Mouse (Mus musculus): ENCODE measurements around the gene Rnf123. TPM values are rescaled to one million over a fixed set of nuclear protein-coding genes. Genes with fewer than 3 reads are reported as not detected.

Gene Rnf123
- polyA plus RNA-seq, 2 experiments: 88.2 to 146 TPM

DNA sequence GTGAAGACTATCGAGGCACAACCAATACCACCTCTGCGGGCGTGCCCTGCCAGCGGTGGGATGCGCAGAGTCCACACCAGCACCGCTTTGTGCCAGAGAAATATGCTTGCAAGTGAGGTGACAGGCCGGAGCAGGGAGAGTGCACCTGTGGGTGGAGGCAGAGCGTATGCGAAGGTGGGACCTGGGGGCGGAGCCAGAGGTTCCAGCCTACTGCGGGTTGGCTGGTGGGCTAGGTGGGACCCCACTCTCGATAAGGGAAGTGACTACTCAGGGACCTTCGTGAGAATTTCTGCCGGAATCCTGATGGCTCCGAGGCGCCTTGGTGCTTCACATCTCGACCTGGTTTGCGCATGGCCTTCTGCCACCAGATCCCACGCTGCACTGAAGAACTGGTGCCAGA lies 597 bp downstream of the Rnf123 start:
- peak overlapping the region; percentile 96 for H3K4me2 ChIP-seq (ENCODE audit: low read depth)
- H3K27ac ChIP-seq: peak overlapping the region; percentile 100
- H3K9ac ChIP-seq (replicated peaks): peak overlapping the region; percentile 65
- DNase-seq (ENCODE audit: low read depth in 3 of 3, low spot score in 3 of 3) (no peak), ATAC-seq (ENCODE audit: insufficient read depth) (no peak)
- H3K4me3 ChIP-seq (ENCODE audit: insufficient read depth in 1 of 2, low read depth in 2 of 2, low read length in 2 of 2): peak overlapping the region; percentile 6 to 36
- peaks cover 52 to 76% of the 10 kb centered on the region in 2 experiments for H3K4me1 ChIP-seq (replicated peaks; ENCODE audit: control insufficient read depth in 2 of 2, insufficient read depth in 2 of 2, low read length in 1 of 2)
- peaks cover 42% of the 10 kb centered on the region for H3K36me3 ChIP-seq (replicated peaks; ENCODE audit: control insufficient read depth, insufficient read depth, low read depth)
- WGBS (ENCODE audit: insufficient replicate concordance): 11% methylated on average over 19 of the region's 19 CpGs
- H3K27me3 ChIP-seq (ENCODE audit: control insufficient read depth, insufficient read depth, low read length): no peaks in the 10 kb centered on the region
- TF ChIP-seq EP300 (IDR thresholded peaks at IDR 0.05; ENCODE audit: low read depth) (no peak), CTCF (IDR thresholded peaks at IDR 0.05; ENCODE audit: low read depth) (0 out of 2 replicates have a peak, but pooled peaks have one; percentile 12)
- no peaks in the 10 kb centered on the region for H3K9me3 ChIP-seq (ENCODE audit: control insufficient read depth, low read length)

DNA sequence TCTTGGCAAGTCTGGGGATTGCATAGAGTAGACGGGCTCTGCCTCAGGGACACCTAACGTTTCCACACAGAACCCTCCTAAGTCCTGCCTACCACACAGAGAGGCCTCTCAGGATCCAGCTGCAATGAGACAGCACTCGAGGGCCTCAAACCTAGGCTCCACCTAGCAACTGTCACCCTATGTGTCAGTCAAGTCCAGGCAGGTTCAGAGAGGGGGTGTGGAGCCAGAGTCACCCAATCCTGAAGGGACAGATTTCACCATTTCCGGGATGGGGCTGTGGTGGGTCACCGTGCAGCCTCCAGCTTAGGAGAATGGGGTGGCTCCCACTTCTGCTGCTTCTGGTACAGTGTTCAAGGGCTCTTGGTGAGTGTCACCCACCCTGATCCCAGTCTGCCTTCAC lies 3.0 kb downstream of the Rnf123 start, which contains the start of gene Mst1:
Gene Mst1, plus strand, starts transcription at position 269 of the 400 bp plus-strand sequence.
- Histone ChIP-seq H3K27ac (peak within 1 kb of the TSS; percentile 100), H3K27me3 (ENCODE audit: control insufficient read depth, insufficient read depth, low read length) (no peaks in the 10 kb centered on the region), H3K4me3 (ENCODE audit: insufficient read depth in 1 of 2, low read depth in 2 of 2, low read length in 2 of 2) (peak within 1 kb of the TSS; percentile 96 to 97), H3K9me3 (ENCODE audit: control insufficient read depth, low read length) (no peaks in the 10 kb centered on the region), H3K36me3 (replicated peaks; ENCODE audit: control insufficient read depth, insufficient read depth, low read depth) (peaks cover 37% of the 10 kb centered on the region), H3K9ac (replicated peaks) (peak within 1 kb of the TSS; percentile 99), H3K4me2 (ENCODE audit: low read depth) (peak within 1 kb of the TSS; percentile 96), H3K4me1 (replicated peaks; ENCODE audit: control insufficient read depth in 2 of 2, insufficient read depth in 2 of 2, low read length in 1 of 2) (peaks cover 53 to 69% of the 10 kb centered on the region in 2 experiments)
- TF ChIP-seq EP300 (IDR thresholded peaks at IDR 0.05; ENCODE audit: low read depth): no peak
- no peak for TF ChIP-seq CTCF (IDR thresholded peaks at IDR 0.05; ENCODE audit: low read depth)
- peak; percentile 91 to 94 (median 93) for DNase-seq (ENCODE audit: low read depth in 3 of 3, low spot score in 3 of 3)
- peak; percentile 85 for ATAC-seq (ENCODE audit: insufficient read depth)
- WGBS (ENCODE audit: insufficient replicate concordance): 10% methylated on average over 5 of the region's 5 CpGs

DNA sequence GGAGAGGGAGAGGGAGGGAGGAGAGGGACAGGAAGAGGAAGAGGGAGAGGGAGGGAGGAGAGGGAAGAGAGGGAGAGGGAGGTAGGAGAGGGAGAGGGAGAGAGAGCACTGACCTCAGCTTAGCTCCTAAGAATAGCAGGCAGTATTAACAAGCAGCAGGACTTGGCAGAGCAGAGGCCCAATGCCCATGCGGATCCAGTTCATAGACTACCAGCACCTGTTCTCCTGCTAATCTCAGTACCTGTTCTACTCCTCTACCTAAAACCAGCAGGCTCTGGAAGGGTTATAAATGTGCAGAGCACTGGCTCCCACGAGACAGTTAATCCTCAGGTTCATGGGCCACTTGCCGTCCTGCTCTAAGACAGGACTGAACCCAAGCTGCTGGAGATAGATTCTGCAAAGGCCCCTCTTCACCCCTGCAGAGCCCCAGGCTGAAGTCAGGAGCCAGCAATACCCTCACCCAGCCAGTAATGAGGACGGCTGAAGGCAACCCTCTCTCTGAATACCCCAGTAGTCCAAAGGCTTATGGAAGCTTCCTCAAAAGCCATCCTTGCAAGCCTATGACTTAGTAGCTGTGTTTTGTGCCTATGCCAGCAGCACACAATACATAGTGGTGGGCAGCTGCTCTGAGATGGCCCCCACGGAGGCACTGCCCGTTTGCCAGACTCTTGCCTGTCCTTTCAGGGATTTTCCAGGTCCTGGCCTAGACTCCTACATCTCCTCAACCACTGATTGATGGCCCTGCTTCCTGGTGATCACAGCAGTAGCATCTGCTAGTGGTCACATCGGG lies 9.8 kb downstream of the Rnf123 start:
- Histone ChIP-seq H3K4me3 (ENCODE audit: insufficient read depth in 1 of 2, low read depth in 2 of 2, low read length in 2 of 2) (no peak overlapping the region), H3K9ac (replicated peaks) (no peak overlapping the region), H3K4me2 (ENCODE audit: low read depth) (no peak overlapping the region), H3K36me3 (replicated peaks; ENCODE audit: control insufficient read depth, insufficient read depth, low read depth) (peaks cover 79% of the 10 kb centered on the region), H3K27ac (no peak overlapping the region), H3K9me3 (ENCODE audit: control insufficient read depth, low read length) (no peaks in the 10 kb centered on the region), H3K27me3 (ENCODE audit: control insufficient read depth, insufficient read depth, low read length) (no peaks in the 10 kb centered on the region), H3K4me1 (replicated peaks; ENCODE audit: control insufficient read depth in 2 of 2, insufficient read depth in 2 of 2, low read length in 1 of 2) (peaks cover 5 to 18% of the 10 kb centered on the region in 2 experiments; a peak in 3 of 4 replicates)
- TF ChIP-seq EP300 (IDR thresholded peaks at IDR 0.05; ENCODE audit: low read depth): no peak
- no peak for TF ChIP-seq CTCF (IDR thresholded peaks at IDR 0.05; ENCODE audit: low read depth)
- no peak for DNase-seq (ENCODE audit: low read depth in 3 of 3, low spot score in 3 of 3)
- WGBS (ENCODE audit: insufficient replicate concordance): 79% methylated on average over 7 of the region's 7 CpGs
- no peak for ATAC-seq (ENCODE audit: insufficient read depth)

DNA sequence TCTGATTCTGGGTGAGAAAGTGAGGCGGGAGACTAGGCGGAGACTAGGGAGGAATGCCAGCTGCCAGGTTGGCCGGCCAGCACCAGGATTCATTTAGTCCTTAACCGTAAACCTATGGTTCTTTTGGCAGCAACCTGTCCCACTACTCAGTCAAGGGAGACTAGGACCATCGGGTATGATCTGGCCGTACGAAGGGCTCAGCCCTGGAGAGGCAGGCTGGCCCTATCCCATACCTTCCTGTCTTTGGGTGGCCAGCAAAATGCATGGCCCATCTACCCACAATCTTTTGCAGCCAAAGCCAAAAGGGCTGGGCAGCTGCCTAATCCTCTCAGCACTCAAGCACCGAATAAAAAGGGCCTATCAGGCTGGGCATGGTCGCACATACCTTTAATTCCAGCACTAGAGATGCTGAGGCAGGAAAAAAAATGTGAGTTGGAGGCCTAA lies 10.6 kb downstream of the Rnf123 start:
- DNase-seq (ENCODE audit: low read depth in 3 of 3, low spot score in 3 of 3): no peak
- Histone ChIP-seq H3K9me3 (ENCODE audit: control insufficient read depth, low read length) (no peaks in the 10 kb centered on the region), H3K36me3 (replicated peaks; ENCODE audit: control insufficient read depth, insufficient read depth, low read depth) (peaks cover 87% of the 10 kb centered on the region), H3K4me3 (ENCODE audit: insufficient read depth in 1 of 2, low read depth in 2 of 2, low read length in 2 of 2) (no peak overlapping the region), H3K9ac (replicated peaks) (no peak overlapping the region), H3K4me2 (ENCODE audit: low read depth) (no peak overlapping the region), H3K4me1 (replicated peaks; ENCODE audit: control insufficient read depth in 2 of 2, insufficient read depth in 2 of 2, low read length in 1 of 2) (peaks cover 5 to 10% of the 10 kb centered on the region in 2 experiments; a peak in 3 of 4 replicates), H3K27me3 (ENCODE audit: control insufficient read depth, insufficient read depth, low read length) (no peaks in the 10 kb centered on the region), H3K27ac (no peak overlapping the region)
- TF ChIP-seq CTCF (IDR thresholded peaks at IDR 0.05; ENCODE audit: low read depth): no peak
- TF ChIP-seq EP300 (IDR thresholded peaks at IDR 0.05; ENCODE audit: low read depth): no peak
- no peak for ATAC-seq (ENCODE audit: insufficient read depth)
- 87% methylated on average over 9 of the region's 9 CpGs for WGBS (ENCODE audit: insufficient replicate concordance)

DNA sequence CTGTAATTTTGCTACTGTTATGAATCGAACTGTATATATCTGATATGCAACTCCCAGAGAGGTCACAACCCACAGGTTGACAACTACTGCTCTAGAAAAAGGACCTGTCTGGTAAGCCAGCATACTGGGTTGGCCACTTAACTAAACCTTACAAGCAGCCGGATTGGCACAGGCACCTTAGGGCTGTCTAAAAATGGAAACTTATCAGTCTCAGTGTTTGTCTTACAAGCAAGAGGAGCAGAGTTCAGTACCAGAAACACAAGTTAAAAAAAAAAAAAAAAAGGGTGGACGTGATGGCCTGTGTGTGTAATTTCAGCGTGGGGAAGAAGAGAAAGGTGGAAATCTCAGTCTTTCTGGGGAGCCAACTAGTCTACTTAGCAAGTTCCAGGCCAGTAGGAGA lies 11.3 kb downstream of the Rnf123 start:
- Histone ChIP-seq H3K27me3 (ENCODE audit: control insufficient read depth, insufficient read depth, low read length) (no peaks in the 10 kb centered on the region), H3K27ac (no peak overlapping the region), H3K4me2 (ENCODE audit: low read depth) (no peak overlapping the region), H3K4me3 (ENCODE audit: insufficient read depth in 1 of 2, low read depth in 2 of 2, low read length in 2 of 2) (no peak overlapping the region), H3K9me3 (ENCODE audit: control insufficient read depth, low read length) (no peaks in the 10 kb centered on the region), H3K9ac (replicated peaks) (no peak overlapping the region), H3K4me1 (replicated peaks; ENCODE audit: control insufficient read depth in 2 of 2, insufficient read depth in 2 of 2, low read length in 1 of 2) (peaks cover 0 to 7% of the 10 kb centered on the region in 2 experiments; a peak in 1 of 4 replicates), H3K36me3 (replicated peaks; ENCODE audit: control insufficient read depth, insufficient read depth, low read depth) (peaks cover 89% of the 10 kb centered on the region)
- ATAC-seq (ENCODE audit: insufficient read depth) (no peak), DNase-seq (ENCODE audit: low read depth in 3 of 3, low spot score in 3 of 3) (no peak)
- 79% methylated on average over 4 of the region's 4 CpGs for WGBS (ENCODE audit: insufficient replicate concordance)
- TF ChIP-seq CTCF (IDR thresholded peaks at IDR 0.05; ENCODE audit: low read depth) (no peak), EP300 (IDR thresholded peaks at IDR 0.05; ENCODE audit: low read depth) (no peak)

Data from liver, embryonic 14.5 days (tissue).